Mouse (Mus musculus): ENCODE results near the gene Prpsap1. TPM values are rescaled to one million over a fixed set of nuclear protein-coding genes. Genes with fewer than 3 reads are reported as not detected.

Gene Prpsap1
- polyA plus RNA-seq, 1 experiment = 451 TPM

DNA sequence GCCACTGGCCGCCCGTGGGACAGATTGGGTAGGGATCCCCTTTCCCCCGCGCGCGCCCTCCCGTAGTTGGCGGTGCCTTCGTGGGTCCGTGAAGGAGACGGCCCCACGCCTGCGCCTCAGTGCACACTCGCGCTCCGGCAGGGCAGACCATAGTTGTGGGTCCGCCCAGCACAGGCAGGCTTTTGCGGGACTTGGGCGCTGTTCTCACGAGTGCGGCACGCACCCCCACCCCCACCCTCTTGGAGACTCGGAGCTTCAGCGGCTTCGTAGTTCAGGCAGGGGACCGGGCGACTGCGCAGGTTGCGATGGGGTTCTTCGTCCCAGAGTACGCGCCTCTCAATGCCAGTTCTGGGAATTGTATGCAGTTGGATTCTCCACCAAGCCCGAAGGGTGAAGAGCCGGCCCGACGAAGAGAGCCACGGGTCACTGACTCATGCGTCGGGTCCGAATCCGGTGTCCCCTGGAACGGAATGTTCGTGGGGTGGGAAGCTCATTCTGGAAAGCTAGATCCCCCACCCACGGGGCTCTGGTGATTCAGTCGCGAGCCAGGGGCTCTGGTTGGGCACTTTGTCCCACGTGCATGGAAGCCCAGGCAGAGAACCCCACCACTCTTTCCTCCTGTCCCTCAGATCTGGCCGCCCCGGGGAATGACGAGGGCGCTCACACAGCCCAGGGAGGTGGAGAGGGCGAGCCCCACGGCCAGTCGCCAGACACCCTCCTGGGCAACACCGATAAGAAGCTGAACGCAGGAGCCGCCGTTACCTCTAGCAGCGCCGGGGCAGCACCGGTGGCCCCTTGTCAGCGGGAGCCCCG lies 39.5 kb upstream of the Prpsap1 start:
- TF ChIP-seq CTCF (IDR thresholded peaks at IDR 0.05; ENCODE audit: extremely low read depth, insufficient read length, insufficient replicate concordance, low read depth, low read length) = no peak
- no peak for TF ChIP-seq POLR2A (IDR thresholded peaks at IDR 0.05; ENCODE audit: low read depth, low read length)
- H3K27me3 ChIP-seq (ENCODE audit: control insufficient read depth, insufficient read depth, low read length) = 0 out of 2 replicates have a peak, but pooled peaks cover 5% of the 10 kb centered on the region
- H3K27ac ChIP-seq (ENCODE audit: insufficient read depth, low read depth, low read length) = peak overlapping the region; percentile 59
- 0 out of 2 replicates have a peak, but pooled peaks cover 4% of the 10 kb centered on the region for H3K36me3 ChIP-seq (ENCODE audit: control insufficient read depth, insufficient read depth, low read length)
- peak overlapping the region; percentile 82 for H3K4me3 ChIP-seq (ENCODE audit: low read depth, low read length)
- WGBS = under 1% methylated on average over 63 of the region's 63 CpGs
- peaks cover 22% of the 10 kb centered on the region for H3K4me1 ChIP-seq (ENCODE audit: control insufficient read depth, insufficient read depth, insufficient read length, low read length)

DNA sequence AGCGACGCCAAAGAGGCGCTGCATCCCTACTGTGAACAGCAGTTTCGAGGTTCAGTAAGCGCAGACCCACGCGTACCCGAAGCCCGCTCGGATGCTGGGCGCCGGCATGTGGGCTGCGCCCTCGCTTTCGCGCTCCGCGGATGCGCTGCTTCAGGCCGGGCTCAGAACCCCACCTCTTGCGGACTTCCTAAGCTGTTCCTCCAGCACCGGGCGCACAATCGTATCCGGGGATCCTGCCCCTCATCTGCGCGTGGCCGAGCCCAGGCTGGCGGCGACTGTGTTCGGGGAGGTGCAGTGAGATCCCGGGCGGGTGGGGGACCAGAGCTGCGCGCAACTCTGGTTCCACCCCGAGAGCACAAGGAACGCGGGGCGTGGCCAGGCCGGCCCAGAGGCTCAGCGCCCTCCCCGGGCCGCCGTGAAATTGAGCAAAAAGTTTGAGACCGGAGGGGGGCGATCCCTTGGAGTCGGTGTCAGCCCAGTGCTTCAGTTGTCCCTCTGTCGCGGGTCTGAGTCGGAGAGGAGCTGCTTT lies 38.9 kb upstream of the Prpsap1 start:
- Histone ChIP-seq H3K27ac (ENCODE audit: insufficient read depth, low read depth, low read length) (peak overlapping the region; percentile 77), H3K4me1 (ENCODE audit: control insufficient read depth, insufficient read depth, insufficient read length, low read length) (peaks cover 22% of the 10 kb centered on the region), H3K4me3 (ENCODE audit: low read depth, low read length) (peak overlapping the region; percentile 82), H3K27me3 (ENCODE audit: control insufficient read depth, insufficient read depth, low read length) (0 out of 2 replicates have a peak, but pooled peaks cover 5% of the 10 kb centered on the region), H3K36me3 (ENCODE audit: control insufficient read depth, insufficient read depth, low read length) (0 out of 2 replicates have a peak, but pooled peaks cover 4% of the 10 kb centered on the region)
- under 1% methylated on average over 50 of the region's 50 CpGs for WGBS
- no peak for TF ChIP-seq CTCF (IDR thresholded peaks at IDR 0.05; ENCODE audit: extremely low read depth, insufficient read length, insufficient replicate concordance, low read depth, low read length)
- no peak for TF ChIP-seq POLR2A (IDR thresholded peaks at IDR 0.05; ENCODE audit: low read depth, low read length)

DNA sequence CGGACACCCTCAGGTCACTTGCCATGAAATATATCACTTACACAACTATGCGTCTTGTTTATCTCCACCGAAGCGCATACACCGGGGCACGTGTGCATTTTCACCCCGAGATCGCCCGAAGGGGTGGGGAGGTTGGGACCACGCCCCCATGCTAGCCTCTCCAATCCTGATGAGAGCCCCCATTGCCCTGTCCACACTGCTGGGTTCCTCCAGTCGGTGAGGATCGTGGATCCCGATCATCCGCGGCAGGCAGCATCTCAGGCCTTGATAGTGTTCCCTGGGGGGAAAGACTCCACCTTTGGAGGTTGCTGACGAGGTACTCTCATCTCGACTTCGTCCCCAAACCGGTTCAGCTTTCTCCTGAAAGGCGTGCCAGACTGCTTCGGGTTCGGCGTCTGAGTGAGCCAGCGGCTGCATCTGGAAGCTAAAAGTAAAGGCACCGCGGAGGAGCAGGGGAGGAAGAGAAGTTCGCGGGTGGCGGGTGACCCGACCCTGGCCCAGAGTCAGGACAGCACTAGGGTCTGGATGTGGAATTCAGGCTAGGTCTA lies 38.3 kb upstream of the Prpsap1 start:
- TF ChIP-seq CTCF (IDR thresholded peaks at IDR 0.05; ENCODE audit: extremely low read depth, insufficient read length, insufficient replicate concordance, low read depth, low read length) (no peak), POLR2A (IDR thresholded peaks at IDR 0.05; ENCODE audit: low read depth, low read length) (no peak)
- peaks cover 22% of the 10 kb centered on the region for H3K4me1 ChIP-seq (ENCODE audit: control insufficient read depth, insufficient read depth, insufficient read length, low read length)
- 1% methylated on average over 30 of the region's 30 CpGs for WGBS
- peak overlapping the region; percentile 82 for H3K4me3 ChIP-seq (ENCODE audit: low read depth, low read length)
- 0 out of 2 replicates have a peak, but pooled peaks cover 5% of the 10 kb centered on the region for H3K27me3 ChIP-seq (ENCODE audit: control insufficient read depth, insufficient read depth, low read length)
- 0 out of 2 replicates have a peak, but pooled peaks cover 4% of the 10 kb centered on the region for H3K36me3 ChIP-seq (ENCODE audit: control insufficient read depth, insufficient read depth, low read length)
- peak overlapping the region; percentile 77 for H3K27ac ChIP-seq (ENCODE audit: insufficient read depth, low read depth, low read length)

DNA sequence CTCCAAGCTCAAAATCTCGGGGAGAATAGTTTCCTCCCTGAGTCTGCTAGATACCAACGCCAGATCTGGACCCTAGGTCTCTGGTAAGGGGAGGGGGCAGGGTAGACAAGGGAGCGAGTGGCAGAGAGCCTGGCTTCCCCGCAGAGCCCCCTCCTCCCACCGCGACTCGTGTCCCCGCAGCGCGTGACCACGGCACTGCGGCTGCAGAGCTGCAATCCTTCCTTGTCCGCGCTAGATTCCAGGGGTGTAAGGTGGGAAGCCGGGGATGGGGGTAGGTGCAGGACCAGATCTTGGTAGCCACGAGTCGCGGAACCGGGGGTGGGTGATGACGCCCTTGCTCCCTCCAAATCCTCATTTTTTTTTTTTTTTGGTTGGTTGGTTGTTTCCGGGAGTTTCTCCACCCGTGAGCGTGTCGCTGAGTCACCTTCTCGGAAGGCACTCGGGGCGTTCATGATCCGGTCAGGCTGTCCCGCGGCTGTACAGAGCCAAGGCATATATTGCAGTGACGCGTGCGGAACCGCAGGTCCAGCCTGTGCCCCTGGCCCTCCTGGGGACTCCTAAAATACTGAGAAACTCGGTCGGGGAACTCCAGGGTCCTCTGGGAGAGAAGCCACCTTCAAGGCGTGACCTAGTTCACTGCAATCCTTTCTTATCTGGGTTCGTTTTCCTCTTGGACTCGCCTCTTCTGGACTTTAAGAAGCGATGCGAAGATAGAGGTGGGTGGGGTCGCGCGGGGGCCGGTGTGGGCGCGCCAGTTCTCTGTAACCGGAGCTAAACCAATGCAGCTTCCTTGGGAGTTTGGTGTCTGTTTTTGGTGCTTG lies 37.6 kb upstream of the Prpsap1 start:
- peak overlapping the region; percentile 82 for H3K4me3 ChIP-seq (ENCODE audit: low read depth, low read length)
- 2% methylated on average over 48 of the region's 48 CpGs for WGBS
- peak overlapping the region; percentile 77; the same call in 1 of the 2 replicates for H3K27ac ChIP-seq (ENCODE audit: insufficient read depth, low read depth, low read length)
- H3K27me3 ChIP-seq (ENCODE audit: control insufficient read depth, insufficient read depth, low read length) = 0 out of 2 replicates have a peak, but pooled peaks cover 5% of the 10 kb centered on the region
- H3K4me1 ChIP-seq (ENCODE audit: control insufficient read depth, insufficient read depth, insufficient read length, low read length) = peaks cover 22% of the 10 kb centered on the region
- TF ChIP-seq CTCF (IDR thresholded peaks at IDR 0.05; ENCODE audit: extremely low read depth, insufficient read length, insufficient replicate concordance, low read depth, low read length) (no peak), POLR2A (IDR thresholded peaks at IDR 0.05; ENCODE audit: low read depth, low read length) (no peak)
- 0 out of 2 replicates have a peak, but pooled peaks cover 4% of the 10 kb centered on the region for H3K36me3 ChIP-seq (ENCODE audit: control insufficient read depth, insufficient read depth, low read length)

DNA sequence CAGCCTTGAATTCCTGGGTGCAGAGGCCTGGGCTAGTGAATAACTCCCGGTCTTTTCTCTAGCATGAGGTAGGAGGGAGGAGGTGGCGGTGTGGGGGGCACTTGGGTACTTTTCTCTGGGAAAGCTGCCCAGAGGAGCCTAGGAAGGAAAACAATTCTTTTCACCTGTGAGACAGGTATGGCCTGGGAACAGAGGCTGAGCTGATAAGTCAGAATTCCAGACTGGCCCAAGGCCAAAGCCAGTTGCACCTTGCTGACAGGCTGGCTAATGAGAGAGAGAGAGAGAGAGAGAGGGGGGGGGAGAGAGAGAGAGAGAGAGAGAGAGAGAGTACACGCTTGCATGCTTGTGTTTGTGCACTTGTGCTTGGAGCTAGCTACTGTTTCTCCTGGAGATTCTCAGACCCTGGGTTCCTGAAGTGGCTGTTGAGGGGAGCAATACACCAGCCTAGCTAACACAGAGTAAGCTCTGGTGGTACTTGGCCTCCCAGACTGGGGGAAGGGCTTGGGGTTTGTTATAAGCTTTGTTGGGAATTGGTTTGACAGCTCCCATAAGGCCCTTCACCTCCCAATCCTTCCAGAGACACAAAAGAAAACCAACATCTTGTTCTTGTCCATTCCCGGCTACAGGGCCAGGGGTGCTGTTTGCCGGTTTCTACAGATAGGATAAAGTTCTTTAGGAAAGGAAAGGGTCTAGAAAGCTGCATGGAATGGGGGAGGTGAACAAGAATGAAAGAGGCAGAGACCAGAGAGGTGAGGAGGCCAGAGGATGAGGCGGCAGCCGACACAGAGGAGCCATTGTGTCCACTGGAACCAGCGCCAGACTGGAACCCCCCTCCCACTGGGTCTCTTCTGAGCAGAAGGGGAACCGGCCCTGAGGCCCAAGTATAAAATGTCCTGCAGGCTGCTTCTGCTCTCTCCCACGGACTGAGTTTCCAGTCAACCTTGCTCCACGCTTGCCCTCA lies 36.5 kb upstream of the Prpsap1 start, which contains the start of gene Sphk1:
TSS of gene Sphk1 (plus strand) at position 739 of the 961 bp plus-strand sequence.
- TF ChIP-seq CTCF (IDR thresholded peaks at IDR 0.05; ENCODE audit: extremely low read depth, insufficient read length, insufficient replicate concordance, low read depth, low read length) (no peak), POLR2A (IDR thresholded peaks at IDR 0.05; ENCODE audit: low read depth, low read length) (no peak)
- Histone ChIP-seq H3K27ac (ENCODE audit: insufficient read depth, low read depth, low read length) (peak within 1 kb of the TSS; percentile 77; the same call in 1 of the 2 replicates), H3K36me3 (ENCODE audit: control insufficient read depth, insufficient read depth, low read length) (no peaks in the 10 kb centered on the region), H3K4me1 (ENCODE audit: control insufficient read depth, insufficient read depth, insufficient read length, low read length) (peaks cover 22% of the 10 kb centered on the region), H3K4me3 (ENCODE audit: low read depth, low read length) (peak within 1 kb of the TSS; percentile 82), H3K27me3 (ENCODE audit: control insufficient read depth, insufficient read depth, low read length) (0 out of 2 replicates have a peak, but pooled peaks cover 5% of the 10 kb centered on the region)
- WGBS = 30% methylated on average over 11 of the region's 11 CpGs

All from small intestine, adult 2 months (tissue).